Mouse (Mus musculus) frontal cortex, postnatal 14 days (tissue): ENCODE measurements around the gene Dbp.

Experiments used
- DNase-seq, 2 experiments: peaks; one replicate each; pipeline ENCODE4 v3.0.0; 2022; ENCODE audit warnings: low spot score in 2 of 2

The Dbp gene

DNA sequence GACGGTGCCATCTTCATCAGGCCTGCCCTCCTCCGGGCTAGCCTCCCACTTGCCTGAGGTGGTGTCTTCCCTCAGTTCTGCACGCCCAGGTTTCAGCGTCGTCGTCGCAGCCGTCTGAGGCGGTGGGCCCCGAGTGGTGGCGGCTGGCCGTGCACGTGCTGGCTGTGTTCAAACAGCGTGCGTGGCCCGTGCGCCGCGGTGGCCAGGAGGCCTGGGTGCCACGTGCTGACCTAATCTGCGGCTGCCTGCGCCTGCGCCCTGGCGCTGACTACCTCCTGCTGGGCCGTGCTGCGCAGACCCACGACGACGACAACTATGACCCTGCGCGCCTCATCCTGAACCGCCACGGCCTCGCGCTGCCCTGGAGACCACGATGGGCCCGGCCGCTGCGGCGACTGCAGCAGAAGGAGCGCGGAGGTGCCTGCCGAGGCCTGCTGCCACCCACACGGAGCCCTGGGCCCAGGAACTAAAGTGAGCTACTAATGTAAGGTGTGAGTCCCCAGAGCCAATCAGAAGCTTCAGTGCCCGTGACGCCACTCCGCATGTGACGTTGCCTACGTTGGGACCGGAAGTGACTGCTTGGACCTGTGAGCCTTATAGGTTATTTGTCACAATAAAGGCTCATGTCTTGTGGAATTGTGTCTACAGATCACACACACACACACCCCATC, 10.8 kb upstream of the Dbp start, which contains the start of gene Sec1:
Sec1 (minus strand) TSS at position 482 of the 671 bp plus-strand sequence.
- DNase-seq, result no peak

DNA sequence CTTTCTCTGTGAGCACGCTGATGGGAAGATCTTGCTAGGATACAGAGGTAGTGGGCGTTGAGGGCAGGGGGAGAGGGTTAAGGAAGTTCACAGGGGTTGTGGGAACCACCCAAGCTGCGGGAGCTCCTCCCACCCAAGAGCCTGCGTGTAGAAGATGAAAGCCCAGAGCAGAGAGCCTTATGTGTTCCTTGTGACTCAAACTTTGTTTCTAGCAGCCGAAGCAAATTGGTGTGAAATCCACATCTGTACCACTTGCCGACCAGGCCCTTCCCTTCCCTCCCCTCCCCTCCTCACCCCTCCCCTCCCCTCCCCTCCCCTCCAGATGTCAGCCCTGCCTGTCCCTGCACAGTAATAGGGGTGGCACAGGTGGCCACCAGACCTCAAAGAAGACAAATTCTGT, 9.8 kb upstream of the Dbp start:
- no peak for DNase-seq

DNA sequence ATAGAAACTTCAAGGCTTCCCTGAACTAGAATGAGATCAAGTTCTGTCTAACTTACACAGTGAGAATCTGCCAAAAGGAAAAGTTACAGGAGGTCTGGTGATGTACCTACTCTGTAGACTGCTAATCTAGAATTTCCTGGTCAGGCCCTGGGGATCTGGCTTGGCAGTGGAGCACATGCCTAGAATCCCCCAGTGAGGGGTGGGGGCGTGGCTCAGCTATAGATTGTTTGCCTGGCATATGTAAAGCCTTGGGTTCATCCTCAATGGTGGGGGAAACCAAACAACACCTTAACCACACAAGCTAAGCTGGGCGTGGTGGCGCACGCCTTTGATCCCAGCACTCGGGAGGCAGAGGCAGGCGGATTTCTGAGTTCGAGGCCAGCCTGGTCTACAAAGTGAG, 7.0 kb upstream of the Dbp start:
- DNase-seq, result no peak

DNA sequence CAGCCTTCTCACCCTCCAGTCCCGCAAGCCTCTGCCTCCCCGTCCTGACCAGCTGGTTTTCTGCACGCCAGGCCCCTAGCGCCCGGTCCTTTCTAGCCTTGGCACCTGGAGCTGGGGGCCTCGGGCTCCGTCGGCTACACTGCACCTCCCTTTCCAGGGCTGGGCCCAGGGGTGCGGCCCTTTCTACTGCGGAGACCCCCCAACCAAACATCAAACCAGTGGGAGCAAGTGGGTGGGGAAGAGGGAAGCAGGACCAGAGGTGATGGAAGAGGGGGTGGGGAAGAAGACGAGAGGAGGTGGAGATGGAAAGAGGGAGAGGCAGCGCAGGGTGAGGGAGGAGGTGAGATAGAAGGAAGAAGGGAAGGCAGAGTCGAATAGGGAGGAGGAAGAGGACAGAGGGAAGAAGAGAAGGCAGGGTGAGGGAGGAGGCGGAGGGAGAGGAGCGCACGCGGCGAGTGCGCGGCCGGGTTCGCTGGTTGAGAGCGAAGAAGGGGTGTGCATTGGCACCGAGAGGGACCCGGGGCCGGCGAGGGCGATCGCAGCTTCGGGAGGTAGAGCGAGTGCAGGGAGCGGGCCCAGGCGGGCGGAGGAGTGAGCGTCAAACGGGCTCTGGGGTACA, 5.3 kb upstream of the Dbp start, which contains the start of gene Car11:
Car11 (plus strand) TSS at position 321 of the 619 bp plus-strand sequence.
- peak; percentile 40 to 57 for DNase-seq

DNA sequence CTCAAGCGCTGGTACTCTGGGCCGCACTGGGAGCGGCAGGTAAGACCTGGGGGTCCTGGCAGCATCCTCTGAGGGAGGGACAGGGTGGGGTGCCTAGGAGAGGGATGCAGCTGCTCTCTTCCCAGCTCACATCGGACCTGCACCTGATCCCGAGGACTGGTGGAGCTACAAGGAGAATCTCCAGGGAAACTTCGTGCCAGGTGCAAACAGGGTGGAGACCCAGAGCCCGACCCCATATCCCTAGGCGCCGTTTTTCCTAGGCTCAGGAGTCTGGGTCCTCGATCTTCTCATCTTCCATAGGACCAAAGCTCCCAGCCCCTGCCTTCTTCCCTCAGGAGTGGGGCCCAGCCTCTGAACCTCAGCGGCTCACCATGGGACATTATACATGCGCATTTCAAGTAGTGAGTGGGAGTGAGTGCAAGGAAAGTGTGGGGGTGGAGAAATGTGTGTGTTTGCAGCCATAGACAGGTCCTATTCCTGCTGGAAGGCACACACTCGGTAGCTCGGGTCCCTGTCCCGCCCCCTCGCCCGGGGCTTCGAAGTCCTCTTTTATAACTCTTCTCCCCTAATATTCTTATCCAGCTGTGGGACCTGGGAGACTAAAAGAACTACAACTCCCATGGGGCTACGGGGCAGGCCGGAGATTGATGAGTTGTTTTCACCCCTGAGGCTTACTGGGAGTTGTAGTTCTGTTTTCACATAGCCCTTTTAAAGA, 4.4 kb upstream of the Dbp start:
- peak; percentile 71 to 83 for DNase-seq

DNA sequence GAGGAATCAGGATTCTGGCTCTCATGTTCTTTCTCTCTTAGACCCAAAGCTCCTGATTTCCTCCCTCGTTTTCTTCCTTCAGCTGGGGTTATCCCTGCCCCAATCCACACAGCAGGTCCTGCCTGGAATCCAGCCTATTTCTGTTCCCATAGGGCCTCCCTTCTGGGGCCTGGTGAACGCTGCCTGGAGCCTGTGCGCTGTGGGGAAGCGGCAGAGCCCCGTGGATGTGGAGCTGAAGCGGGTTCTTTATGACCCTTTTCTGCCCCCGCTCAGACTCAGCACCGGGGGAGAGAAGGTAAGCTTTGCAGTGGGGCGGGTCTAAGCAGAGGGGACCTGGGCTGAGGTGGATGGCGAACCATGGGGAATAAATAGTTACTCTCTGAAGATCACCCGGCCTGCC, 3.8 kb upstream of the Dbp start:
- DNase-seq, result no peak

DNA sequence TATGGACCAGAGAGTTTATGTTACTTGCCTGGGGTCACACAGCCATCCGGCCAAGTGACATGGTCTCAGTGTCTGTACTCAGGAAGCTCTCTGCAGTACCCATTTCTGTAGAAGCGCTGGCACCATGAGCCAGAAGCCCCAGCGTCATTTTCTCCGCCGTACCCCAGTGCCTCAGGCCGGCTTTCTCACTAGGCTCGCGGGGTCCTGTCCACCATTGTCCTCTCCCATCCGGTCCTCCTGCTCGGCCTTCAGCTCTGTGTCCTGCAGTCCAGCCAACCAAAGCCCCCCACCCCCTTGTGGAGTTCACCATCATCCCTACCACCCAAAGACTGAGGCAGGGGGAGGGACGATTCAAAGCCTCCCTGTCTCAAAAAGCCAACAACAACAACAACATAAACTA, 3.3 kb upstream of the Dbp start:
- DNase-seq, result no peak

DNA sequence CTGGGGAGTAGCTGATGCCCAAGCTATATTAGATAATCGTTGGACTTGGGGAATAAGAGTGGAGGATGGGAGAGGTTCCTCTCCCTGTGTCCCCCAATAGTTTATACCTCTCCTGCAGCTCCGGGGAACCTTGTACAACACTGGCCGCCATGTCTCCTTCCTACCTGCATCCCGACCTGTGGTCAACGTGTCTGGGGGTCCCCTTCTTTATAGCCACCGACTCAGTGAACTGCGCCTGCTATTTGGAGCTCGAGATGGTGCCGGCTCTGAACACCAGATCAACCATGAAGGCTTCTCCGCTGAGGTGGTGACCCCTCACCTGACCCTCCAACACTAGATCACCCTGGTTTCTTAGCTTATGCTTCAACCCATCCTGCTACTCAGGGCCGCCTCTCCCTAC, 2.6 kb upstream of the Dbp start:
- no peak for DNase-seq

DNA sequence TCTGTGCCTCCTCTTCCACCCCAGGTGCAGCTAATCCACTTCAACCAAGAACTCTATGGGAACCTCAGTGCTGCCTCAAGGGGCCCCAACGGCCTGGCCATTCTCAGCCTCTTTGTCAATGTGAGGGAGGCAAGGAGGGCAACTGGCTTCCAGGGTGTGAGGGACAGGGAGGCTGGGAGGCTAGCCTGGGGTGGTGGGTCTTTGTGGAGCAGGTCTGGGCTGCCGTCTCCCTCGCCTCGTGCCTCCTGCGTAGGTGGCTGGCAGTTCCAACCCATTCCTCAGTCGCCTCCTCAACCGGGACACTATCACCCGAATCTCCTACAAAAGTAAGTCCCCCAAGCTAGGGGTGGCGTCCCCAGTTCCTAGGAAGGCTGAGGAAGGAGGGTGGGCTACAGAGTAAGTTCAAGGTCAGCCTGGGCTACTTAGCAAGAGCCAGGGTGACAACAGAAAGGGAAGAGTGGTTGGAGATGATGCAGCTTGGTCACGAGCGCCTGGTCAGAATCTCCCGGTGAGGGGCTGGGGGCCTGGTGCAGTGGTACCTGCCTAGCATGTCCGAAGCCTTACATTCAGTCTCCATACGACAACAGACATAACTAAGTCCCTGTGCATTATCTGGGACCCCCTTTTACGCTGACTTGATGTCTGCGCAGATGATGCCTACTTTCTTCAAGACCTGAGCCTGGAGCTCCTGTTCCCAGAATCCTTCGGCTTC, 1.9 kb upstream of the Dbp start:
- no peak for DNase-seq

DNA sequence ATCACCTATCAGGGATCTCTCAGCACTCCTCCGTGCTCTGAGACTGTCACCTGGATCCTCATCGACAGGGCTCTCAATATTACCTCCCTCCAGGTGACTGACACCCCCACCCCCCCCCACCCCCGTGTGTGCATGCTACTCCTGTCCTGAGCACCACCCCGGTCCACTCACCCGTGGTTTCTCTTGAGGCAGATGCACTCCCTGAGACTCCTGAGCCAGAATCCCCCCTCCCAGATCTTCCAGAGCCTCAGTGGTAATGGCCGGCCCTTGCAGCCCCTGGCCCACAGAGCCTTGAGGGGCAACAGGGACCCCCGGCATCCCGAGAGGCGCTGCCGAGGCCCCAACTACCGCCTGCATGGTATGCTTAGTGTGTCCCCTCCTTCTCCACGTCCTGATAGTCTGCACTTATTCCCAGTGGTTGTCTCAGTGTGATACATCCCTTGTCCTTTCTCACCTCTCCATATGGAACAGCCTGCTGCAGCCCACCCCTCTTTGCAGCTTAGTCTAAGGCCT, 1.3 kb upstream of the Dbp start:
- DNase-seq, result peak in 1 of 2 experiments; percentile 46

DNA sequence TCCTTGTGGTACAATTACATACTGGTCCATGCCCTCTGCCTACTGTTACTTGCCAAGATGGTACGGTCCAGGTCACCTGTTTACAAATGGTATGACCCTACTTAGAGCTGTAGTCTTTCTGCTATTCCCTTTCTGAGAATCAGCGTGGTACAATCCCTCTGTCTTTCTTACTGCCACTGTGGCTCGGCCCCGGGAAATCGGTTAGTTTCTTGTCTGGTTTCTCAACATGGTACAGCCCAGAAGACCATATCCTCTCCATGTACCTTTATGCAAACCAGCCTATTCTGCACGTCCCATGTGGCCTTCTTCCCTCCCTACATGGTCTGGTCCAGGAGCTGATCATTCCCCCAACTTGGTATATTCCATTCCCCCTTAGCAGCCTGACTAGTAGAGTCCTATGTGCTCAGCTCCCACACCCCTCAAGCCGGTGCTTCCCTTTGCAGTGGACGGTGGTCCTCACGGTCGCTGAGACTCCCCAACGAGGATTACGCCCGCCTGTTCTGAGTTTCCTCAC, 785 bp upstream of the Dbp start:
- peak; percentile 69 to 86 for DNase-seq

DNA sequence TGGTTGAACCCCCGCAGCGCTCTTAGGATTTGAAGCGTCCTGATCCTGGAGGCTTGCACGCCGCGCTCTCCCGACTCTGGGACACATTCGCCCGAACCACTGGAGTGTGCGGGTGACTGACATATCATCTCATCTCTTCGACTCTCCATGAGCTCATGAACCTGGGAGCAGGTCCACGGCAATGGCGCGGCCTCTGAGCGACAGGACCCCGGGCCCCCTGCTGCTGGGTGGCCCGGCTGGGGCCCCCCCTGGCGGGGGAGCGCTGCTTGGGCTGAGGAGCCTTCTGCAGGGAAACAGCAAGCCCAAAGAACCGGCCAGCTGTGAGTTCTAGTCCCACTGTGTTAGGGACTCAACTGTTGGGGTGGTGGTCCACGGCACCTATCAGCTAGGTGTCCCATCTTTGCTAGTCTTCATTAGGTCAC, 566 bp downstream of the Dbp start:
- no peak for DNase-seq

DNA sequence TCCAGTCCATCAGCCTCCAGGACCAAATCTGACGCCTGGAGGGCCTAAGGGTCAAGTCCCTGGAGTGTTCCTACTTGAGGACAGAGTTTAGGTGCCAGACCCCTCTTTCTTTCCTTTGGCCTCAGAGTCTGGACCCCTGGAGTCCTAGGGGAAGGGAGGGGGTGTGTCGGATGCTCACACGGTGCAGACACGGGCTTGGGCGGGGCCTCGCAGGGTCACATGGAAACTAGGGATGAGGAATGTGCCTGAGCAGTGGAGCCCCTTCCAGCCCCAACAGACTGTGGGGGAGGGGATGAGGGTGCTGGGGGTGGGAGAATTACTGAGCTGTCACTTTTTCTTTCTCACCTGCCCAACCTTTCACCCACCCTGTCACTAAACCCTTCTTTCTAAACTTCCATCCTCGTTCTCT, 989 bp downstream of the Dbp start:
- peak; percentile 76 to 88 for DNase-seq

DNA sequence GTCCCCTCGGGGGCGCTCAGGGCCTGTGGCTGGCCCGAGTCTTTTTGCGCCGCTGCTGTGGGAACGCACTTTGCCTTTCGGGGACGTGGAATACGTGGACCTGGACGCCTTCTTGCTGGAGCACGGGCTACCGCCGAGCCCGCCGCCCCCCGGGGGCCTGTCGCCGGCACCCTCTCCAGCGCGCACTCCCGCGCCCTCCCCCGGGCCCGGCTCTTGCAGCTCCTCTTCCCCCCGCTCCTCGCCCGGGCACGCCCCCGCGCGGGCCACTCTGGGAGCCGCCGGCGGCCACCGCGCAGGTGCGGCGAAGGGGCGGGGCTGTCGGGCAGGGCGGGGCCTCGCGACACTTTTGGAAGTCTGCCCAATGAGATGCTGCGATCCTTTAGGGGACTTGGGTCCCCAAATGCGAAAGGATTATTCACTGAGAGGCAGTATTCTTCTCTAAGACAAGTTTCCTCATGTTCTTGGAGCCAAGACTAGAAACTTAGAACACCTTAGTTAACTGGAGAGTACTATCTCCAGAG, 1.9 kb downstream of the Dbp start:
- DNase-seq, result peak; percentile 77 to 81

DNA sequence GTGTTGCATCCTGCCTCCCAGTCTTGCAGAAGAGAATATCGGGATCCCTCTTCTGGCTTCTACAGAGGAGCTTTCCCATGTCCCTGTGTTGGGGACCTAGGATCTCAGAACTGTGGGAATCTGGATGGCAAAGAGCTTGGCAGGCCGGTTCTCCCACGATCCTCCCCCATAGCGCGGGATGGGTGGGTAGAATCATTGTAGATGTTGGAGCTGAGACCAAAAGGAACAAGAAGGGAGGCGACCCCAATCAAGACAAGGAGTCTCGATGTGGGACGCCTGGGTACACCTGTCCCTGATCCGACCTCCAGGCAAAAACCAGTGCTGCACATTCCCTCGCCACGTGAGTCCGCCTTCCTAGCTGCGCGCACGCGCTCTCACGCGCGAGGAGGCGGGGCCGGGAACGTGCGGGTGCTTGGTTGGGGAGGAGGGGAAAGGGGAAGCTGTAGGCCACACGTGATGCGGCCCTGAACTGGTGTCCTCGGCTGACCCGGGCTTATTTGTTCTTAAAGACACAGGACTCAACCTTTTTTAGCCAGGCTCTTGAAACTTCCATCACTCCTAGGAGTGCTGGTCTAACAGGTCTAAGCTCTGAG, 2.6 kb downstream of the Dbp start:
- DNase-seq, result peak; percentile 93

DNA sequence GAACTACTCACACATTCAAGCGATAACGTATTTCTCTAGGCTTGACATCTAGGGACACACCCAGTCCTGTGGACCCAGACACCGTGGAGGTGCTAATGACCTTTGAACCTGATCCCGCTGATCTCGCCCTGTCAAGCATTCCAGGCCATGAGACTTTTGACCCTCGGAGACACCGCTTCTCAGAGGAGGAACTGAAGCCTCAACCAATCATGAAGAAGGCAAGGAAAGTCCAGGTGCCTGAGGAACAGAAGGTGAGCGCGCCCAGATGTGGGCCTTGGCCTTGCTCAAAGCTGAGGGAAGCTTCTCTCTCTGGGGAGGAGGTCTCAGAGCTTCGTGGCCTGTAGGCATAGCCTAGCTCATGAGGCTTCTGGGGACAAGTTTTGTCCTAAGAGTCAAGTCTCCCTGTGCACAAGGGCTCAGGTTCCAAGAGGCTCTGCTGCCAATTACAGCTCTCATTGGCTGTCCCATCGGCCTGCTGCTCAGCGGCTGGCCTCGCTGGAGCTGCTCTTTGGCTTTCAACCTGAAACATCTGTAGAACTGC, 3.4 kb downstream of the Dbp start:
- no peak for DNase-seq

DNA sequence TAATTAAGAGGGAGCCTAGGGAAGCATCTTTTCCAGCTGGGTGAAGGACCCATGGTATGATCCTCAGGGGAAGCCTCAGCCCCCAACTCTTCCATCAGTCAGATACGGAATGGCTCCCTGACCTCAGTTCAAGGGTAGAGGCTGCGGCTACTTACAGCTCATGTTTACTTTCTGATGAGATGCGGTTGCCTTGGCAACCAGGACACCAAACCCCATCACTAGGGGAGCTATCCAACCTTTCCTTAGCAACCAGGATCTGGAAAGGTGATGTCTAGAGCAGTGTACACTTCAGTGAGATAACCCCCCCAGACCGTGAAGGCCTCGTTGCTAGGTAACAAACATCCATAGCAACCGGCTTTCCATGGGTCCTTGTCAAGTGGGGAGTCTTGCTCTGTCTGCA, 4.1 kb downstream of the Dbp start:
- no peak for DNase-seq

DNA sequence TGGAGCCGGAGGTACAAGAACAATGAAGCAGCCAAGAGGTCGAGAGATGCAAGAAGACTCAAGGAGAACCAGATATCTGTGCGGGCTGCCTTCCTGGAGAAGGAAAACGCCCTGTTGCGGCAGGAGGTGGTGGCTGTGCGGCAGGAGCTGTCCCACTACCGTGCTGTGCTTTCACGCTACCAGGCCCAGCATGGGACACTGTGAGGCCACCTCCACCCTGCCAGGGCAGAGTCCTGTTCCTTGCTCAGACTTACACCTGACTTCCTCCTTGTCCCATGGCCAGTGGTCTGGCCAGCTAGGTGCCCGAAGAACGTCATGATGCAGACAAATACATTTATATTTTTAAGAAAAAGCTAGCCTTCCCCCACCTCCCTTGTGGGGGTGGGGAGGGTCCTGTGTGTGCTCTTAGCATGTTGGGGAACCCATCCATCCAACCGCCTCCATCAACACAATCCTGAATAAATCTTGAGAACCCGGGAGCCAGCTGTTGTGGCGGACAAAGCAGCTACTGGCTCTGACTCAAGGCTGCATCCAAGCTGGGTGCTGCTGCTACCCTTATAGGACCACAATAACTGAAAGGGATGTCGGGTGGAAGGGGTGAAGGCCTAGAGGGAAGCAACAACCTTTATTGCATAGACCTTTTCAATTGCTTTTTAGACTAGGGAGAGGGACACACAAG, 4.9 kb downstream of the Dbp start:
- DNase-seq, result no peak

DNA sequence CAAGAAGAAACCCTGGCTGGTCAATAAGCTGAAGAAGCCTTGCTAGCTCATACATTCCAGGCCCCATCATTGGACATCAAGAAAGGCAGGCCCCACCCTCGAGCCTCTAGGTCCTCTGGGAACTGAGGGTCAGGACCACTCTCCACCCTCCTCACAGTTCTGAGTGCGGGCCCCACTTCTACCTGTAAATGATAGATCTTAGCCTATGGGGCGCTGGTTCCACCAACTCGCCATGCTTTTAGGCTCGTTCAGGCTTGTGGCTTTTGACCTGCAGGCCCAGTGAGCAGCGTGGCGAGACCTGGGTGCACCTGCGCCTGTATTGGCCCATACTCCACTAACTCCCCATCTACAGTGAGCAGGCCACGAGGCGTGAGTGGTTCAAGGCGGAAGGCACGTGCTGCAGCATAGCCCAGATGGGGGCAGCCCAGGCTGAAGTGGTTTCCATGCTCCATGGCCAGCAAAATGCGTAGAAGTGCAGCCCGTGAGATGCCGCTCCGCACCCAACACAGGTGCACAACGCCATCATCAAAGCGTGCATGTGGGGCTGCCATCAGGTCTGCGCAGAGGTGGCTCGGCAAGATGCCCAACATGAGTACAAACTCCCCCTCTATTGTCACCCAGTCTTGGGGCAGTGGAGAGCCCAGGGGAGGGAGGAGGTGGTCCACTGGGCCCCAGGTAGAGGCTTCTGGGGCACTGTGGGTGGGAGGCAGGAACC, 5.7 kb downstream of the Dbp start:
- DNase-seq, result no peak
